Mouse (Mus musculus): ENCODE measurements around the gene Kctd18.

The Kctd18 gene

DNA sequence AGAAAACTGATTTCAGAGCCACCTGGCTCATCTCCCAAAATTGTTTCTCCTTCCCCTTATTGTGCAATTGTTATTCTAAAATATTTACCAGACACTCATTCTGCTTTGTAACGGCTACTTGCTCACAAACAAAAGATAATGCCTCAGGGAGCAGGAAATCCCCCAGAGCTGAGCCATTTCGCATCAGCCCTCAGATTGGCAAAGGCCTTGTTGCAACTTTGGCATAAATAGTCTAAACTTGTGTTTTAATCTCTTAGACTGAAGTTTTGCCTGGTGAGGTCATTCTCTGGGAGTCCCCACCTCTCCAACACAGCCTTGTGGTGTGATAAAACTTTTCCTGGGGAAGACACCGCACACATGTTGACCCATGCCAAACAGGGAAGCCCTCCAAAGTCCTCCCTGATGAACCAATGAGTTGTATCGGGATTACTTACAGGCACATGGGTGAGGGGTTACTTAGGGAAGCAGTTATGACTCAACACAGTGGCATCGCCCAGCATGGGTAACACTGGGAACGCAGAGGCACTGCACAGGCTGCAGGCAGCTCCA lies 29.6 kb downstream of the Kctd18 start:
- no peak for DNase-seq

DNA sequence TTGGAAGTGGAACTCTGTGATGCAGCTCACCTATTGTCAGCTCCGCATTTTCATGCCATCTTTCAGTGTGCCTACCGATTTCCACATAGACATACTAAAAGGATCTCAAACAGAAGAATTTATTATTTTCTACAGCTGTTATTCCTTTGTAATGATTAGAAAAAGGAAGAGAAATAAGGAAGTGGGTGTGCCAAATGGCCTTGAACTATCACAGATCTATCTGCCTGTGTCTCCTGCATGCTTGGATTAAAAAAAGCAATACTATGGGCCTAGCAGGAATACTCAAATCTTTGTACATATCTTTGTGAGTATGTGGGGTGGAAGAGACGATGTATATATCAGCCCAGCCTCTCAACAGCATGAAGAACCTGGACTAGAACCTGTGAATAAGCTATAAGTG lies 41.9 kb downstream of the Kctd18 start:
- no peak for DNase-seq

DNA sequence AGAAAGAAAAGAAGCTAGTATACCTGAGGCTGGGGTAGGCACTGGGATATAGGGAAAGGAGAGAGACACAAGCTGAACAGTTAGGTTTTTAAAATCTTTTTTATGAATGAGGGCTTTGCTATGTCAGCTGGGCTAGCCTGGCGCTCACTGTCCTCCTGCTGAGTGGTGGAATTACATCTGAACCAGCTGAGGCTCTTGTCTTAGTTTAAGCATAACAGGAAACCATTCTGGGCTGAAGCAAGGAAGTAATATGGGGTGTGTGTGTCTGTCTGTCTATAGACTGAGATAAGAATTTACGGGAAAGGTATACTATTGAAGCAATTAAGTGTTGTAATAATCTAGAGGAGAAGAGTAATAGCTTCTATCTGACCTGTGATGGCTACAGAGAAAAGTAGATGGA lies 47.2 kb downstream of the Kctd18 start:
- DNase-seq: no peak

DNA sequence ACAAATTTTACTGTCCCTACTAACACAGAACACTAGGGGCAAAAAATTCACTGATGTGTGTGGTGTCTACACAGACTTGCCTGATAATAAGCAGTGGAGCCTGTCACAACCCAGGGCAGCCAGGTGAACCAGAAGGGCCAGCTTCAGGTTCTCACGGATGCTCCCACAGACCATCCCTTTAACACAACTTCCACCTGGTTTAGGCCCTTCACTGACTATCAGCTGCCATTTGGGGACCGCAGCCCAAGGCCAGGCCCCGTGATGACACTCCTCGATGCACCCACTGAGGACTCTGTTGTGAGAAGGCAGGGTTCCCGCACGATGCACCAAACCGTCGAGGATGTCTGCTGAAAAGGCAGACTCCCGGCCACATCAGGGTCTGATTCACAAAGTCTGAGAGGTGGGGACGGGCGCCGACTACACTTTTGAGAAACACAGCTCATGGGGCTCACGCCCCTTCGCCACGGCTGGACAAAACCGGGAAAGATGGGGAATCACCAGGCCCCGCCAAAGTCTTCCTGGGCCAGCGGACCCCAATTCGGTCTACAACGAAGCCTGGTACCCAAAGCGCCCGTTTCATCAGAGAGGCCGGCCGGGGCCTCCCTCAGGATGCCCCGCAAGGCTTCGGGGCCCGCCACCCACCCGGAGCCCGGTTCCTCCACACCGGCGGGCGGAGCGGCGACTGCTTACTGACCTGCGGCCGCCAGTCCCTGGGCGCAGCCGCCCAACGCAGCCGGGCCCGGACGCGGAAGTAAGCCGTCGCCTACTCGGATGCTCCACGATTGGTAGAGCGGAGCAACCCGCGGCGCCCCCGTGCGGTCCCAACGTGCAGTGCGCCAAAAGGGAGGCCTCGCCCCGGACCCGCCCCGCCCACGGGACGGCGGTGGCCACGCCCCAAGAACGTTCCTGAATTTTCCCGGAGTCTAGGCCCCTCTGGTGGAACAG lies 49.2 kb downstream of the Kctd18 start:
- DNase-seq: peak; percentile 97

DNA sequence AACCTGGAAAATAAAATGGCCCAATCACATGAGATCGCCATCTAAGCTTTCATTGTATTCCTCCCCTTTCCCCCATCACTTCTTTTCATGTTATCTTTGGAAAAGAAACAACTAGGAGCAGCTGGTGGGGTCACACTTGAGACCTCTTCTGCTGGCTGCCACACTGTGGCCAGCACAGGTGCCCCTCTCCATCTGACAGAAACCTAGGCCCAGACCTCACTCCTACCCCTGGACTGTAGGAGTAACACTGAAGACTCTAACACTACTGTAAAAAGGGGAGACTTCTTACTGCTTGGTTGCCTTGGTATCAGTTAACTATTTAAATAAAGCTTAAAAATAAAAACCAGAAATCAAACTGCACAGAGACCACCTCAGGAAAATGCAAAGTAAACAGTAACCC lies 63.0 kb downstream of the Kctd18 start:
- no peak for DNase-seq

DNA sequence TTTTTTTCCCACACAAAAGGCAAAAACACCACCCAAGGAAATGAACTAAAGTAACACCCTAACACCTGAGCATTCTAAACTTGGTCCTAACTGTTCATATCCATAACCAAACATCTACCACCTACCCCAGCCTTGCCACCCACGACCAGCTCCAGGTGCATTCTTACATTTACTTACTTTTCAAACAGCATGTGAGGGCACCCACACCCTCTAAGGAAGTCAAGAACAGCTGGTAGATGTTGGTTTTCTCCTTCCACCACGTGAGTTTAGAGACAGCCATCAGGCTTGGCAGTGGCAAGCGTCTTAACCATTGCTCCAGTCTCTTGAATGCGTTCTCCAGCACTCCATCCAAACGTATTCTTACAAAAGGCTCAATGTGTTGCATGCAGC lies 64.4 kb downstream of the Kctd18 start:
- no peak for DNase-seq

DNA sequence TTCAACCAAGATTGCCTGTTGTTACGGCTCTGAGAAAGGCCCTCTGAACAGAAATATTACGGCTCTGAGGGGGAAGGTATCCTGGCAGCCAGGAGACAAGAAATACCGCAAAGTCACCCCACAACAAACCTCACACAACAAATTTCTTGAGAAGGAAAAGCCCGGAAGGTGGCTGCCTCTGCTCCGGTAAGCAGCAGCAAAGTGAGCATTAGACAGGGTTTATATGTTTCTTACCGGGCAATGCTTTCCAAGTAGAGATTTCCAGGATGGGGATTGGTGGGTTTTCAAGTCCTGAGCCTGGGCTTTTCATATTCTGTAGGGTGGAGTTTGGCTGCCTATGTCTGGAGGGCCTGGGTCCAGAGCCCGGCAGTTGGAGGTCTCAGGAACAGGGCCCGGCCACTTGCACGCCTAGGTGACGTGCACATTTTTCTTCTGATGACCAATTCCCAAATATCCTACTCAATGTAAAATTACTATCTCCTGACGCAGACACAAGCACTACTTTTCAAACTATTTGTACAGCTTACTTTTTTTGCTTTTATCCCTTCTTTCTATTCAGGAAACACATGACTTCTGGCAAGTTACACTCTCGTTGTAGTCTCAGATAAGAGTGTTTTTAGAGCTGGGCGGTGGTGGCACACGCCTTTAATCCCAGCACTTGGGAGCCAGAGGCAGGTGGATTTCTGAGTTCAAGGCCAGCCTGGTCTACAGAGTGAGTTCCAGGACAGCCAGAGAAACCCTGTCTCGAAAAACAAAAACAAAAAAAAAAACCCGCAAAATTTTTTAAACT lies 65.0 kb downstream of the Kctd18 start:
- no peak for DNase-seq

DNA sequence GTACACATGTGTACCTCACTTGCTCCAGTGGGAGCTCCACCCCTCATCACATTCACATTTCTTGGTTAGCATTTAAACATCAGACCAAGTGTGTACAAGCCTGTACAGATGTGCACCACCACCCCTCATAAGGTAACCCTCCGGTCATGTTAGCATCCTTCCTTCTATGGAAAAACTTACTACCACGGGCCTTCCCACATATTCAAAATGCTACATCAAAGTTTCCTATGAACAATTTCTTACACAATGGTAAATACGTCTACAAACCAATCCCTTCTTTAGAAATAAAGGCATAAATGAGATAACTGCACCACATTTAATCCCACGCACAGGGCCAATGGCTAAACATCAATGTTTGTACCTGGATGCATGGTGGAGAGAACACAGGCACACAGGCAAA lies 66.2 kb downstream of the Kctd18 start:
- no peak for DNase-seq

DNA sequence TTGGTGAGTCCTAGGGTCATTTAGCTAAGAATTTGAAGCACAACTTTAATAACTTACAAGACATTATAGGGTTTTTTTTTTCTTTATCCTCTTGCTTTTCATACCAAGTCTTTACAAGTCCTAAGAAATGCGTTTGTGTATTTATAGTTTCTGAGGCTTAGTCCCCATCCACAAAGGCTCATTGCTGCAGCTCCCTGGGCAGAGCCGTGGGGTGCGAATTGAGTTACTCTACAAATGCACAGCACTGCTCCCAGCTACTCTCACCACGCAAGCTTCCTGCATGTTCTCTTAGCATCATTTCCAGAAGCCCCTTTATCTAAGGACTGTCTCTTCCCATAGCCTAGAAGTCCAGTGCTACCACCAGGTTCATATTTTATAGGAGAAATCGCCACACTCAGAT lies 69.0 kb downstream of the Kctd18 start:
- DNase-seq: no peak

DNA sequence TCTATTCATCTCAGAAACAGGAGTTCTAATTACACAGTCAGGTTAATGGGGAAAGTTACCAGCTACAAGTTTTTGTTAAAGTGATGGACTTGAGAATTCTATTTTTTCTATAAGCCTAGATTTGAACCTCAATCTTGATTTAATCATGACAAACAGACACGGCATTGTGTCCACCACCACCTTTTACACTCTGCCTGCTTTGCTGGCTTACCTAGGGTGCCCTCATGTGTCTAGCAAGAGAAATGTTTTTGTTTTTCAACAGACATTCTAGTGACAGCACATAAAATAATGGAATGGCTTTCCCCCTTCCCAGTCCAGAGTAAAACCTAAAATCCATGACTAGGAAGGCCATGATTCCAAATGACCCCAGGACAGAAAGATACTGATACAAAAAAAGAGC lies 69.6 kb downstream of the Kctd18 start:
- DNase-seq: peak; percentile 9

DNA sequence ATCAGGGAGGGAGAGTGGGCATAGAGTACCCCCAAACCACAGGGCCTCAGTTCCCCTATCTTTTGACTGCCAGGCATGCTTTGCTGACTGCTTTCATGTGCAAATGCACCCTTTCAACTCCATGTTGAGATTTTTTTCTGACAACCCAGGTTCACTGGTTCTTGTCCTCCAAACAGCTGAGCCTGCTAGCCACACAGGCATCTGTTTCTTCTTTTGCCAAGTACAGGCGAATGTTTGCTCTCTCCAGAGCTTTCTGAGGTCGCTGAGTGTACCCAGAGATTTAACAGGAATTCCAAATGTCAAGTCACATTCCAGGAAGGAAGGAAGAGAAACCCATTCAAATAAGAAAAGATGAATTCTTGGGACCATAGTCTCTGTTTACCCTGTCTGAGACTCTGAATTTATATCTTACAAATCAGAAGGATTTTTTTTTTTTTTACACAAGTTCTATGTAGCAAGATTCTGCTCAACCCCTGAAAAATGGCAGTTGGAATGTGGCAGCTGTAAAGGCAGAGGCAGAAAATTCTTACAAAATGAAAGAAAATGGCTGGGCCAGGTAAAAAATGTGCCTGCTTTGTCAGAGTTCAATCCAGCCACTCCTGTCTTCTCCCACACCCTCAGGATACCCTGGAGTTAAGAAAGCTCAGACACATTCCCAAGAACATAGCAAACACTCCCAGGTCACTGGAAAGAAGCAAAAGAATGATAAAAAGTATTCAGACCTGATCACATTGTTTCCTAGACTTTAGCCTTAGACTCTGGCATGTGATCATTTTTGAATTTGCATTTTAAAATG lies 71.0 kb downstream of the Kctd18 start:
- no peak for DNase-seq

DNA sequence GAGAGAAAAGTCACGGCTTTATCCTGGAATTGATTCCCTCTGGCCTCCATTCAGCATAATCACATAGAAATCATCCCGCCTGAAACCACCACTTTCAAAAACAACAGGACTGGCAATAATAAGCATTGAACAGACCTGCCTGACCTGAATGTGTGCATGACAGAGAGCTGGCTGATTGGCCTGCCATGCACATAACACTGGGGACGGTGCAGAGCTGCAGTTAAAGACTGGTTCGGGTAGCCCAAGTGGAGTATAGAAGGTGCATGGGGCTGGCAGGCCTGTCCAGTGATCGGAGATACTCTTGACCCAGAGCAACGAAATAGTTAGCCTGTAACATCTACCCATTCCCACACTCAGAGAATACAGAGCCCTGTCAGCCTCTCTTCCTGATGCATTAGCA lies 76.5 kb downstream of the Kctd18 start:
- no peak for DNase-seq

DNA sequence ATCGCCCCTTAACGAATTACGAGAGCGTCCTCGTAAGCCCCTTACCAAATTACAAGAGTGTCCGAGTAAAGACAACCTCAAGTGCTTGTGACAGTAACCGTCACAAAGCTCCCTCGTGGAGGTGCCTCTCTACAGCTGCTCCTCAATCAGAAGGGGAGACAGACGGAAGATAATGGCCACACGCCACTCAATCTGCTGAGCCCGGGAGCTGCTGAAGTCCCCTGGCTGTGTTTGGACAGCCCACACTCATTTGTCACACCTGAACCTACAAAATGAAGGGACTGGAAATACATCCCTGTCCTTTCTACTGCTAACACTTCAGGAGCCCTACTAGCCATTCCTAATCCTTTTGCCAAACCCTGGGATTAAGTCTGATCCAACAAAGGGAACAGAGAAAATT lies 77.0 kb downstream of the Kctd18 start:
- no peak for DNase-seq

DNA sequence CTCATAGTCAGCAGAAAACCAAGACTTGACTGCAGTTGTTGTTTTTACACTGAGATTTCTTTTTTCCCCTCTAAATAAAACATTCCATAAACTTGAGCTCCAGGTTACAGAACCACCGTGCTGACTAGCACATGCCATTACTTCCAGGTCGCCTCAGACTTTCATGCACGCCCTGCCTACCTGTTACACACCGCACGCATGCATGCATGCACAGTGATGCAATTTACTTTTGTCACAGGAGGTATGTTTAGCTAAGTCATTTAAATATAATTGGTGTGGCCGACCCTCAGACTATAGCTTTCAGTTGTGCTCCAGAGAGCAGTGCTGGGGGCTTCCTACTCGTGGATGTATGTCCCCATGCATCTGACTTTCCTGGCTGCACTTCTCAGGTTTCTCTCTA lies 77.7 kb downstream of the Kctd18 start:
- DNase-seq: no peak

DNA sequence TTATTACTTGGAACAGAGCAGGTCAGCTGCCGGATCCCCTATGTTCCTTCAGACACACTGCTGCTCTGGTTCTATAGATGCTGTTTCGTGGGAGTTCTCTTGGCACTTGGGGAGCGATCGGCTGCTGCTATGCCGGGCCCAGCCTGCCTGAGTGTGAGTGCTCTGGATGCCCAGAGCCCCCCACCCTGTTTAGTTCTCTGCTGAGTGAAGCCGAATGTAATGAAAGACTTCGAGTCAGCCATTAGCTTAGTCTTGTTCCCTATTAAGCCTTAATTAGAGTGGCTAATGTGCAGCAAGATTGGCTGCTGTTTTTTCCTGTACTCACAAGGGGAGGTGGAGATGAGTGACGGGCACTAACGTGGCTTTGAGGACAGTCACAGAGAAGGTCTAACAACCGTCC lies 78.1 kb downstream of the Kctd18 start:
- no peak for DNase-seq

DNA sequence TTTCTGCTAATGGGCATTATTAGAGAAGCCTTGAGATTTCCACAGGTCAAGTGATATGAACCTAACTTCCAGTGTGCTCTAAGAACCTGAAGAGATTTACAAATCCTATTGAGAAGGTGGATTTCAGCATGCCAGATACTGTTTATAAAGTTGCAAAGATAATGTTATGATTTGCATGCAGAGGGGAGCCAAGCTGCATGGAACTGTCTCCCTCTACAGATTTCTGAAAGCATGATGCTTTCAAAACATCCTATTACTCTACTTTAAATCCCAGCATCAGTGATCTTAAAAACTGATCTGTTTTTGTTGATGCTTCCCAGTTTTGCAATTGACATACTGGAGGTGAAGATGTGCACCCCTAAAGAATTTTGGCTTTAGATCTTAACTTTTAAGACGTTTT lies 84.5 kb downstream of the Kctd18 start:
- DNase-seq: no peak

DNA sequence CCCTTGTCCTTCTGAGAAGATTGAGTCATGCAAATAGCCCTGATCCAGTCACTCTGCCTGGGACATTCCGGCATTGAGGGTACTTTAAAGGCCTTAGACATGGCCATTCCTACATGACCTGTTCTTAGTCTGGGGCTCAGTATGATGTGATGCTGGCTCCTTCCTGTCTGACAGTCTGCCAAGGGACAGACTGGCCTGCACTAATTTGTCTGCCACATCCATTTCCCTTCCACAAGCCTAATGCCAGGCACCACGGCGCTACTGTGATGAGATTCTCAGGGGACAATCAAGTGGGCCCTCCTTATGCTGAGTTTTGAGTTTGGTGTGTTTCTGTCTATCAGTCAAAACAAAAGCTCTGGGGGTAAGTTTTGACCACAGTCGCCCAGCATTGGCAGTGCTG lies 100.2 kb downstream of the Kctd18 start:
- peak; percentile 14 for DNase-seq

DNA sequence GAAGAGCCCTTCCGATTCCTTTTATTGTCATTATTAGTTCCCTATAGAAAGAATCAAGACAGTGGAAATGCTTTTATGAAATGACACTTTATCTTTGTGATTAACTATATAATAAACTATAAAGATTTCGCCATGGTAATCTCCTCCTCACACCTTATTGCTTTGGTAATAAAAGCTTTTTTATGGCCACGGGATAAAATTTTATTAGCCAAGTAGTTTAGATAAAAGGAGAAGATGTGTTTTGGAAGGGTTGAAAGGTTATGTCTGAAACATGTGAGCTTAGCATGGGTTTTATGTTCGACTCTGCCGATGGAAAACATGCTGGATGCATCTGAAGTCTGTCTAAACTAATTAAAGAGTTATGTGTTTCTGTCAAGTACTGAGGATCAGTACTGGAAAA lies 101.4 kb downstream of the Kctd18 start:
- no peak for DNase-seq

DNA sequence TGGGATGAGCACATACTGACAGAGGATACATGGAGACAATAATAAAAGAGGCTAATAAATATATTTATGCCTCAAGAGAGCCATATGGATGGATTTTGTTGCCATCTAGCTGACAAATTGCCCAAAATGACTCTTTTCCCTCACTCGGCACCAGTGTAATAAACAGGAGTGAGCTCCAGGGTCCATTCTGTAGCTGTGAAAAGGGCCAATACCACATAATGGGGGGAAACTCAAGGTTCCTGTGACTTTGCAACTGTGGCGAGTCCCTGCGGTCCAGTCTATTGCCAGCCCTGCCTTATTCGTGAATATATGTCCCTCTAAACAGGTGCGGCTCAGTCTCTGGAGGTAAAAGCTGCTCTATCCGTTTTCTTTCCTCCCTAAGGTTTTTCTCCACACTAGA lies 107.2 kb downstream of the Kctd18 start:
- DNase-seq: no peak

DNA sequence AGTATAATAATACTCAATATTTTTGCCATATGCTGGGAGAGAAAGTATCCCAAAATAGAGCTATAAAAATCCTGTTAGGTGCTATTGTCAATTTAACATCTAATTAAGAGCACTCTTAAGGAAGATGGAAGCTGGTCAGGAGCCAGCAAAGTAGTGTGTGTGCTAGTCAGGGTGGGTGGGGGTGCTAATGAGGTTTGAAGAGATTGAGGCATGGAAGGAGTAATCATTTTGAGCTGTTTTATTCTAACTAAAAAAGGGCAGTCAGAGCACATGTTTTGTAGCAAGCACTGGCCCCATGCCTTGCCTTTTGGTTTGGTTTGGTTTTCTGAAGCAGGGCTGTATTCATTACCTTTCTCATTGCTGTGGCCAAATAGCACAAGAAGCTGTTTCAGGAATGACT lies 112.4 kb downstream of the Kctd18 start:
- no peak for DNase-seq

DNA sequence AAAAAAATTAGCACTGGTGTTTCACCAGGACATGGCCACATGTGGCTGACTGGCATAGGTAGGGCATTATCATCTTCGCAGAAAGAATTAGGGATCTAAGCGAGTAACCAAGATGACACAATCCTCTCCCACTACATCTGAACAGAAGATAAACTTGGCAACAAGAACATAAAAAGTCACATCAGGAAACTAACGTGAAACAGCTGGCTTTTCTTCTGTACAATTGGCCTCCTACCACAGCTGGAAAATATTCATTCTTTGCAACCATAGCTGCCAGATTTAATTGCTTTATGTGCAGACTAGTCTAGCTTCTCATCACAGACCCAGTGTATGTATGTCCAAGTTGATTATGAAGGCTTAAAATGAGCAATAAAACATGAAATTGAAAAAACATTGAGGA lies 112.8 kb downstream of the Kctd18 start:
- DNase-seq: peak; percentile 8

Measured in kidney, postnatal 14 days (tissue).